23 mouse cellular contexts compared by ENCODE assay signal in the genomic region with DNA sequence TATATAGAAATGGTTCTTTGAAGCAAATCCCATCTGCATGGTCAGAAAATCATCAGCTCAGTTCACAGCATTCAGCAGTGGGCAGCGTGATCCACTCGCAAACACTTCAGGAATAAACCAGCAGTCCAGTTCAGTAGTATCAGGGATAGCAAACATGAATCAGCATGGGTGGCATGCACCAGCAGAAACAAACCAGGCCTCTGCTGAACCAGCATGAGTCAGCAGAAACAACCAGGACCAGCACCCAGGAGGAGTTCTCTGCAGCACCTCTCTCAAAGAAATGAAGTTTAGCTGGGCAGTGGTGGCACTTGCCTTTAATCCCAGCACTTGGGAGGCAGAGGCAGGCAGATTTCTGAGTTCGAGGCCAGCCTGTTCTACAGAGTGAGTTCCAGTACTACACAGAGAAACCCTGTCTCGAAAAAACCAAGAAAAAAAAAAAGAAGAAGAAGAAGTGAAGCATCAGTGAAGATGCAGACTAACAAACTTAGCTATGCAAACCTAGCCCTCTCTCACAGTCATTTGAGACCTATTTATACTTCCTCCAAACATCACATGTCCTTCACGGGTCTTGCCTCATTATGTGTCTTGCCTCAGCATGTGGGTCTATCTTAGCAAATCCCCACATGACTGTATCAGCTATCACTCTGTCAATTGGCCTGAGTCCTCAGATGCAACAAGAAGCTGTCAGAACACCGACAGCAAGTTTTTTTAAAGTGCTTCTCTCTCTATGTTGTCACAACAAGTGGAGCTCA.
DNase-seq lines count a peak whose midpoint lies in the region; ATAC-seq lines count a peak whose summit lies in the region.
"Had no signal": no experiment of that assay in that cellular context is flagged by ENCODE, and none has a peak within 500 bp of the region (broad histone marks: within the 10 kb centered on the region; RNA-seq: fewer than 3 reads in every experiment).

No protein-coding gene starts in this region.

- intact Hi-C loops in left cerebral cortex, postnatal 4 days (cut with DNase I), result no loop called here

- H3K9me3 ChIP-seq in liver, embryonic 16.5 days (replicated peaks; ENCODE audit: control insufficient read depth, low read length), result no peaks in the 10 kb centered on the region
- H3K9me3 ChIP-seq: embryonic facial prominence, embryonic 15.5 days; forebrain, embryonic 15.5 days; hindbrain, embryonic 10.5 days; intestine, embryonic 15.5 days; limb, embryonic 10.5 days; megakaryocyte, embryonic 14.5 days had no signal

- no peak overlapping the region for H3K9ac ChIP-seq in liver, embryonic 16.5 days (ENCODE audit: low read depth, low read length)
- H3K9ac ChIP-seq: embryonic facial prominence, embryonic 15.5 days; forebrain, embryonic 15.5 days; intestine, embryonic 15.5 days; midbrain, embryonic 13.5 days had no signal

- no peaks in the 10 kb centered on the region for H3K36me3 ChIP-seq in liver, embryonic 16.5 days (ENCODE audit: control insufficient read depth, insufficient read depth)
- H3K36me3 ChIP-seq: embryonic facial prominence, embryonic 15.5 days; forebrain, embryonic 15.5 days; hindbrain, embryonic 10.5 days; intestine, embryonic 15.5 days; limb, embryonic 10.5 days; midbrain, embryonic 13.5 days had no signal

- H3K27me3 ChIP-seq in liver, embryonic 16.5 days (ENCODE audit: control insufficient read depth, insufficient read depth, low read depth, low read length), result no peaks in the 10 kb centered on the region
- H3K27me3 ChIP-seq: embryonic facial prominence, embryonic 15.5 days; forebrain, embryonic 15.5 days; intestine, embryonic 15.5 days; megakaryocyte, embryonic 14.5 days; midbrain, embryonic 13.5 days had no signal

- H3K4me1 ChIP-seq in liver, embryonic 16.5 days (ENCODE audit: control insufficient read depth, low read depth, low read length), result no peaks in the 10 kb centered on the region
- H3K4me1 ChIP-seq: embryonic facial prominence, embryonic 15.5 days; forebrain, embryonic 15.5 days; hindbrain, embryonic 10.5 days; intestine, embryonic 15.5 days; limb, embryonic 10.5 days; midbrain, embryonic 13.5 days had no signal

- peak; percentile 58; the same call in 1 of the 2 replicates for ATAC-seq in liver, embryonic 16.5 days (ENCODE audit: low read depth)
- ATAC-seq: forebrain, embryonic 15.5 days; hindbrain, embryonic 16.5 days; intestine, embryonic 15.5 days; midbrain, embryonic 13.5 days had no signal

- H3K27ac ChIP-seq in liver, embryonic 16.5 days (ENCODE audit: low read length), result no peak overlapping the region
- H3K27ac ChIP-seq: embryonic facial prominence, embryonic 15.5 days; forebrain, embryonic 15.5 days; hindbrain, embryonic 10.5 days; intestine, embryonic 15.5 days; limb, embryonic 10.5 days; midbrain, embryonic 13.5 days had no signal

- peak; percentile 10 for DNase-seq in adrenal gland, adult 2 months
- no peak for DNase-seq in adrenal gland, adult 18-20 months (ENCODE audit: low spot score in 2 of 2)
- peak; percentile 0 for DNase-seq in 416B (ENCODE audit: low read depth)
- peak; percentile 19 for DNase-seq in c-Kit-negative CD71-positive TER-119-positive erythroid progenitor cells, embryonic 14.5 days (ENCODE audit: low read depth, low spot score)
- no peak for DNase-seq in thymus, postnatal 36 days
- no peak for DNase-seq in left cerebral cortex, postnatal 4 days
- DNase-seq: B cell, adult 2 months; cerebellum, adult 9-10 months; heart, adult 11 months; kidney, adult 8-10 months; kidney, postnatal 10 days; lung, postnatal 10 days; retina, postnatal 1 day had no signal

- no peak overlapping the region for H3K4me2 ChIP-seq in liver, embryonic 16.5 days (ENCODE audit: low read depth, low read length)
- H3K4me2 ChIP-seq: embryonic facial prominence, embryonic 15.5 days; forebrain, embryonic 15.5 days; heart, embryonic 11.5 days; intestine, embryonic 15.5 days; midbrain, embryonic 13.5 days had no signal

- 50% methylated on average over 6 of the region's 6 CpGs for WGBS in liver, embryonic 16.5 days (ENCODE audit: insufficient replicate concordance)

- H3K4me3 ChIP-seq in liver, embryonic 16.5 days (ENCODE audit: low read depth, low read length), result no peak overlapping the region
- H3K4me3 ChIP-seq: embryonic facial prominence, embryonic 15.5 days; forebrain, embryonic 15.5 days; hindbrain, embryonic 10.5 days; intestine, embryonic 15.5 days; limb, embryonic 10.5 days; megakaryocyte, embryonic 14.5 days; midbrain, embryonic 13.5 days had no signal

Comparison
In these comparisons a context has a peak if more than half of its experiments do, and no peak if none do; other contexts are left out.
1. DNase-seq: peak in adrenal gland, adult 2 months (single experiment), 416B (single experiment) and c-Kit-negative CD71-positive TER-119-positive erythroid progenitor cells, embryonic 14.5 days (single experiment); none in adrenal gland, adult 18-20 months (0 of 2), thymus, postnatal 36 days (0 of 2) and left cerebral cortex, postnatal 4 days (single experiment).